Mouse (Mus musculus): ENCODE results near the gene Krtap31-1. TPM values are rescaled to one million over a fixed set of nuclear protein-coding genes. Genes with fewer than 3 reads are reported as not detected.
"Not testable (repeated sequence)": the region's sequence is repeated elsewhere in the genome, so short reads cannot be mapped to it uniquely, and the experiment has no call there.

Gene Krtap31-1
- not detected in 2 replicates for polyA plus RNA-seq (2012; rRNA removed)

GRCm38 (mm10) chr11:99907620-99908019, at the start of gene Krtap31-1:
TSS of gene Krtap31-1 (plus strand) at chr11:99907920.
- DNase-seq (ENCODE audit: low read depth): no peak
- TF ChIP-seq POLR2A (IDR thresholded peaks at IDR 0.05; ENCODE audit: borderline replicate concordance, extremely low read depth, insufficient read depth, insufficient read length, poor library complexity, severe bottlenecking): no peak
- TF ChIP-seq CTCF (IDR thresholded peaks at IDR 0.05; ENCODE audit: borderline replicate concordance, extremely low read depth, insufficient read depth, insufficient read length): no peak

GRCm38 (mm10) chr11:99858761-99859160, 49.0 kb upstream of the Krtap31-1 start:
- TF ChIP-seq CTCF (IDR thresholded peaks at IDR 0.05; ENCODE audit: borderline replicate concordance, extremely low read depth, insufficient read depth, insufficient read length) (no peak), POLR2A (IDR thresholded peaks at IDR 0.05; ENCODE audit: borderline replicate concordance, extremely low read depth, insufficient read depth, insufficient read length, poor library complexity, severe bottlenecking) (no peak)
- no peak for DNase-seq (ENCODE audit: low read depth)

GRCm38 (mm10) chr11:99864176-99864575, 43.5 kb upstream of the Krtap31-1 start, which contains the start of gene Gm11559:
TSS of gene Gm11559 (plus strand) at chr11:99864476.
- DNase-seq (ENCODE audit: low read depth): not testable (repeated sequence)

GRCm38 (mm10) chr11:99873089-99873488, 34.6 kb upstream of the Krtap31-1 start, which contains the start of gene Krtap9-1:
TSS of gene Krtap9-1 (plus strand) at chr11:99873389.
- DNase-seq (ENCODE audit: low read depth): not testable (repeated sequence)

GRCm38 (mm10) chr11:99878887-99879286, 28.8 kb upstream of the Krtap31-1 start, which contains the start of gene Gm11567:
TSS of gene Gm11567 (plus strand) at chr11:99879187.
- not testable (repeated sequence) for DNase-seq (ENCODE audit: low read depth)

GRCm38 (mm10) chr11:99914451-99914850, 6.7 kb downstream of the Krtap31-1 start, which contains the start of gene Gm11565:
TSS of gene Gm11565 (plus strand) at chr11:99914751.
- TF ChIP-seq CTCF (IDR thresholded peaks at IDR 0.05; ENCODE audit: borderline replicate concordance, extremely low read depth, insufficient read depth, insufficient read length): no peak
- no peak for TF ChIP-seq POLR2A (IDR thresholded peaks at IDR 0.05; ENCODE audit: borderline replicate concordance, extremely low read depth, insufficient read depth, insufficient read length, poor library complexity, severe bottlenecking)
- no peak for DNase-seq (ENCODE audit: low read depth)

GRCm38 (mm10) chr11:99935991-99936390, 28.3 kb downstream of the Krtap31-1 start, which contains the start of gene Krtap31-2:
TSS of gene Krtap31-2 (plus strand) at chr11:99936291.
- no peak for DNase-seq (ENCODE audit: low read depth)
- TF ChIP-seq CTCF (IDR thresholded peaks at IDR 0.05; ENCODE audit: borderline replicate concordance, extremely low read depth, insufficient read depth, insufficient read length) (no peak), POLR2A (IDR thresholded peaks at IDR 0.05; ENCODE audit: borderline replicate concordance, extremely low read depth, insufficient read depth, insufficient read length, poor library complexity, severe bottlenecking) (no peak)

GRCm38 (mm10) chr11:99937751-99938264, 30.1 kb downstream of the Krtap31-1 start:
- DNase-seq (ENCODE audit: low read depth): no peak

GRCm38 (mm10) chr11:99948175-99948574, 40.5 kb downstream of the Krtap31-1 start, which contains the start of gene Krtap9-5:
TSS of gene Krtap9-5 (plus strand) at chr11:99948475.
- DNase-seq (ENCODE audit: low read depth): no peak
- TF ChIP-seq CTCF (IDR thresholded peaks at IDR 0.05; ENCODE audit: borderline replicate concordance, extremely low read depth, insufficient read depth, insufficient read length) (no peak), POLR2A (IDR thresholded peaks at IDR 0.05; ENCODE audit: borderline replicate concordance, extremely low read depth, insufficient read depth, insufficient read length, poor library complexity, severe bottlenecking) (no peak)

More at GRCm38 (mm10) chr11:99937751-99938264, 30.1 kb downstream of the Krtap31-1 start:
- TF ChIP-seq CTCF (IDR thresholded peaks at IDR 0.05; ENCODE audit: borderline replicate concordance, extremely low read depth, insufficient read depth, insufficient read length) (no peak), POLR2A (IDR thresholded peaks at IDR 0.05; ENCODE audit: borderline replicate concordance, extremely low read depth, insufficient read depth, insufficient read length, poor library complexity, severe bottlenecking) (no peak)

Other genes starting within 250 kb of the Krtap31-1 start
- not detected in 2 replicates for gene Gm11563, start 249.0 kb upstream of the Krtap31-1 start, polyA plus RNA-seq (2012; rRNA removed)
- not detected in 2 replicates for gene Krtap4-6, start 242.0 kb upstream of the Krtap31-1 start, polyA plus RNA-seq (2012; rRNA removed)
- not detected in 2 replicates for gene Gm14190, start 217.2 kb upstream of the Krtap31-1 start, polyA plus RNA-seq (2012; rRNA removed)
- gene Gm14180, start 173.6 kb upstream of the Krtap31-1 start, polyA plus RNA-seq (2012; rRNA removed): not detected in 2 replicates
- gene Gm11595, start 135.0 kb upstream of the Krtap31-1 start, polyA plus RNA-seq (2012; rRNA removed): not detected in 2 replicates
- not detected in 2 replicates for gene Krtap4-8, start 127.2 kb upstream of the Krtap31-1 start, polyA plus RNA-seq (2012; rRNA removed)
- not detected in 2 replicates for gene Krtap4-9, start 122.7 kb upstream of the Krtap31-1 start, polyA plus RNA-seq (2012; rRNA removed)
- gene Gm11596, start 114.5 kb upstream of the Krtap31-1 start, polyA plus RNA-seq (2012; rRNA removed): not detected in 2 replicates
- gene Gm11569, start 109.0 kb upstream of the Krtap31-1 start, polyA plus RNA-seq (2012; rRNA removed): not detected in 2 replicates
- not detected in 2 replicates for gene Gm11554, start 103.5 kb upstream of the Krtap31-1 start, polyA plus RNA-seq (2012; rRNA removed)
- not detected in 2 replicates for gene Krtap4-13, start 98.0 kb upstream of the Krtap31-1 start, polyA plus RNA-seq (2012; rRNA removed)
- gene Gm11564, start 92.3 kb upstream of the Krtap31-1 start, polyA plus RNA-seq (2012; rRNA removed): not detected in 2 replicates
- gene 2300003K06Rik, start 69.9 kb upstream of the Krtap31-1 start, polyA plus RNA-seq (2012; rRNA removed): not detected in 2 replicates
- gene Krtap4-16, start 56.3 kb upstream of the Krtap31-1 start, polyA plus RNA-seq (2012; rRNA removed): not detected in 2 replicates
- gene Gm11568, start 50.0 kb upstream of the Krtap31-1 start, polyA plus RNA-seq (2012; rRNA removed): not detected in 2 replicates
- not detected in 2 replicates for gene Gm11559, start 43.4 kb upstream of the Krtap31-1 start, polyA plus RNA-seq (2012; rRNA removed)
- not detected in 2 replicates for gene Krtap9-1, start 34.5 kb upstream of the Krtap31-1 start, polyA plus RNA-seq (2012; rRNA removed)
- gene Gm11567, start 28.7 kb upstream of the Krtap31-1 start, polyA plus RNA-seq (2012; rRNA removed): not detected in 2 replicates
- not detected in 2 replicates for gene Gm11565, start 6.8 kb downstream of the Krtap31-1 start, polyA plus RNA-seq (2012; rRNA removed)
- not detected in 2 replicates for gene Krtap31-2, start 28.4 kb downstream of the Krtap31-1 start, polyA plus RNA-seq (2012; rRNA removed)
- gene Krtap9-5, start 40.6 kb downstream of the Krtap31-1 start, polyA plus RNA-seq (2012; rRNA removed): not detected in 2 replicates
- gene Krtap29-1, start 71.1 kb downstream of the Krtap31-1 start, polyA plus RNA-seq (2012; rRNA removed): not detected in 2 replicates
- 0.04 TPM in 1 of 2 replicates, not detected in the other for gene Krtap16-1, start 78.7 kb downstream of the Krtap31-1 start, polyA plus RNA-seq (2012; rRNA removed)
- 0.19 and 0.27 TPM in 2 replicates for gene Krtap17-1, start 86.1 kb downstream of the Krtap31-1 start, polyA plus RNA-seq (2012; rRNA removed)
- gene Krt33a, start 108.3 kb downstream of the Krtap31-1 start, polyA plus RNA-seq (2012; rRNA removed): not detected in 2 replicates
- 0.04 TPM in 1 of 2 replicates, not detected in the other for gene Krt33b, start 121.9 kb downstream of the Krtap31-1 start, polyA plus RNA-seq (2012; rRNA removed)
- not detected in 2 replicates for gene Krt34, start 133.6 kb downstream of the Krtap31-1 start, polyA plus RNA-seq (2012; rRNA removed)
- not detected in 2 replicates for gene Krt31, start 142.6 kb downstream of the Krtap31-1 start, polyA plus RNA-seq (2012; rRNA removed)
- not detected in 2 replicates for gene Krt32, start 180.3 kb downstream of the Krtap31-1 start, polyA plus RNA-seq (2012; rRNA removed)
- not detected in 2 replicates for gene Krt35, start 188.3 kb downstream of the Krtap31-1 start, polyA plus RNA-seq (2012; rRNA removed)
- gene Krt36, start 197.7 kb downstream of the Krtap31-1 start, polyA plus RNA-seq (2012; rRNA removed): not detected in 2 replicates
- not detected in 2 replicates for gene Krt13, start 213.6 kb downstream of the Krtap31-1 start, polyA plus RNA-seq (2012; rRNA removed)
- gene Krt15, start 228.0 kb downstream of the Krtap31-1 start, polyA plus RNA-seq (2012; rRNA removed): 12.2 and 14.4 TPM in 2 replicates
- gene Krt19, start 240.7 kb downstream of the Krtap31-1 start, polyA plus RNA-seq (2012; rRNA removed): 5.4 and 6.3 TPM in 2 replicates

Data from brain, embryonic 14.5 days (tissue).